Mouse (Mus musculus): Measurements from ENCODE around the gene Pan2. TPM values are rescaled to one million over a fixed set of nuclear protein-coding genes. Genes with fewer than 3 reads are reported as not detected.

Pan2 gene
- polyA plus RNA-seq, 1 experiment from 2014 or later = 20.8 TPM

- Histone ChIP-seq H3K27ac (ENCODE audit: low read length) (no peak overlapping the region), H3K4me2 (ENCODE audit: low read length) (peak overlapping the region; percentile 75), H3K9me3 (replicated peaks; ENCODE audit: control insufficient read depth, low read length, poor library complexity, severe bottlenecking) (no peaks in the 10 kb centered on the region), H3K27me3 (ENCODE audit: control insufficient read depth, insufficient read depth, low read depth, low read length) (no peaks in the 10 kb centered on the region), H3K4me1 (ENCODE audit: control insufficient read depth, insufficient read depth, low read length) (peaks cover 21% of the 10 kb centered on the region), H3K9ac (ENCODE audit: low read depth, low read length) (no peak overlapping the region; the same call in 1 of the 2 replicates), H3K36me3 (ENCODE audit: control insufficient read depth, insufficient read depth, low read length) (no peaks in the 10 kb centered on the region), H3K4me3 (ENCODE audit: low read depth, low read length) (no peak overlapping the region; the same call in 1 of the 2 replicates)
- ATAC-seq = no peak
- 77% methylated on average over 3 of the region's 3 CpGs for WGBS
Observed at GRCm38 (mm10) chr10:128336597-128336996, 33.5 kb downstream of the Pan2 start.

- under 1% methylated on average over 59 of the region's 61 CpGs for WGBS
- Histone ChIP-seq H3K9me3 (replicated peaks; ENCODE audit: control insufficient read depth, low read length, poor library complexity, severe bottlenecking) (no peaks in the 10 kb centered on the region), H3K36me3 (ENCODE audit: control insufficient read depth, insufficient read depth, low read length) (no peaks in the 10 kb centered on the region), H3K27me3 (ENCODE audit: control insufficient read depth, insufficient read depth, low read depth, low read length) (no peaks in the 10 kb centered on the region), H3K27ac (ENCODE audit: low read length) (peak within 1 kb of the TSS; percentile 93), H3K4me3 (ENCODE audit: low read depth, low read length) (peak within 1 kb of the TSS; percentile 100), H3K4me2 (ENCODE audit: low read length) (peak within 1 kb of the TSS; percentile 92), H3K4me1 (ENCODE audit: control insufficient read depth, insufficient read depth, low read length) (peaks cover 24% of the 10 kb centered on the region), H3K9ac (ENCODE audit: low read depth, low read length) (peak within 1 kb of the TSS; percentile 96)
- ATAC-seq = peak; percentile 97
Observed at GRCm38 (mm10) chr10:128337306-128338181, 34.4 kb downstream of the Pan2 start, which contains the start of gene Cs. Cs (plus strand) TSS chr10:128337734.

- peak overlapping the region; percentile 100 for H3K4me3 ChIP-seq (ENCODE audit: low read depth, low read length)
- no peak for ATAC-seq
- 25% methylated on average over 5 of the region's 5 CpGs for WGBS
- no peaks in the 10 kb centered on the region for H3K9me3 ChIP-seq (replicated peaks; ENCODE audit: control insufficient read depth, low read length, poor library complexity, severe bottlenecking)
- H3K4me1 ChIP-seq (ENCODE audit: control insufficient read depth, insufficient read depth, low read length) = peaks cover 24% of the 10 kb centered on the region
- peak overlapping the region; percentile 92 for H3K4me2 ChIP-seq (ENCODE audit: low read length)
- no peaks in the 10 kb centered on the region for H3K27me3 ChIP-seq (ENCODE audit: control insufficient read depth, insufficient read depth, low read depth, low read length)
- no peaks in the 10 kb centered on the region for H3K36me3 ChIP-seq (ENCODE audit: control insufficient read depth, insufficient read depth, low read length)
- H3K9ac ChIP-seq (ENCODE audit: low read depth, low read length) = peak overlapping the region; percentile 96
- peak overlapping the region; percentile 93 for H3K27ac ChIP-seq (ENCODE audit: low read length)
Observed at GRCm38 (mm10) chr10:128338415-128338814, 35.3 kb downstream of the Pan2 start.

GRCm38 (mm10) chr10:128338948-128339347, 35.8 kb downstream of the Pan2 start:
- Histone ChIP-seq H3K4me1 (ENCODE audit: control insufficient read depth, insufficient read depth, low read length) (peaks cover 24% of the 10 kb centered on the region), H3K9ac (ENCODE audit: low read depth, low read length) (no peak overlapping the region; the same call in 1 of the 2 replicates), H3K4me2 (ENCODE audit: low read length) (peak overlapping the region; percentile 92), H3K9me3 (replicated peaks; ENCODE audit: control insufficient read depth, low read length, poor library complexity, severe bottlenecking) (no peaks in the 10 kb centered on the region), H3K27ac (ENCODE audit: low read length) (no peak overlapping the region), H3K27me3 (ENCODE audit: control insufficient read depth, insufficient read depth, low read depth, low read length) (no peaks in the 10 kb centered on the region), H3K36me3 (ENCODE audit: control insufficient read depth, insufficient read depth, low read length) (no peaks in the 10 kb centered on the region), H3K4me3 (ENCODE audit: low read depth, low read length) (peak overlapping the region; percentile 100)
- no peak for ATAC-seq
- 79% methylated on average over 2 of the region's 2 CpGs for WGBS

- Histone ChIP-seq H3K9me3 (replicated peaks; ENCODE audit: control insufficient read depth, low read length, poor library complexity, severe bottlenecking) (no peaks in the 10 kb centered on the region), H3K27me3 (ENCODE audit: control insufficient read depth, insufficient read depth, low read depth, low read length) (no peaks in the 10 kb centered on the region), H3K4me1 (ENCODE audit: control insufficient read depth, insufficient read depth, low read length) (peaks cover 27% of the 10 kb centered on the region), H3K36me3 (ENCODE audit: control insufficient read depth, insufficient read depth, low read length) (no peaks in the 10 kb centered on the region), H3K27ac (ENCODE audit: low read length) (no peak overlapping the region), H3K9ac (ENCODE audit: low read depth, low read length) (no peak overlapping the region), H3K4me2 (ENCODE audit: low read length) (no peak overlapping the region), H3K4me3 (ENCODE audit: low read depth, low read length) (no peak overlapping the region)
- no peak for ATAC-seq
- WGBS = 79% methylated on average over 2 of the region's 2 CpGs
Observed at GRCm38 (mm10) chr10:128340257-128340656, 37.1 kb downstream of the Pan2 start.

- H3K36me3 ChIP-seq (ENCODE audit: control insufficient read depth, insufficient read depth, low read length) = no peaks in the 10 kb centered on the region
- no peak overlapping the region for H3K4me2 ChIP-seq (ENCODE audit: low read length)
- ATAC-seq = no peak
- 96% methylated on average over 1 of the region's 1 CpGs for WGBS
- H3K9me3 ChIP-seq (replicated peaks; ENCODE audit: control insufficient read depth, low read length, poor library complexity, severe bottlenecking) = no peaks in the 10 kb centered on the region
- peaks cover 19% of the 10 kb centered on the region for H3K4me1 ChIP-seq (ENCODE audit: control insufficient read depth, insufficient read depth, low read length)
- no peak overlapping the region for H3K27ac ChIP-seq (ENCODE audit: low read length)
- H3K27me3 ChIP-seq (ENCODE audit: control insufficient read depth, insufficient read depth, low read depth, low read length) = no peaks in the 10 kb centered on the region
- no peak overlapping the region for H3K4me3 ChIP-seq (ENCODE audit: low read depth, low read length)
- no peak overlapping the region for H3K9ac ChIP-seq (ENCODE audit: low read depth, low read length)
Observed at GRCm38 (mm10) chr10:128343436-128343835, 40.3 kb downstream of the Pan2 start.

GRCm38 (mm10) chr10:128344568-128345275, 41.6 kb downstream of the Pan2 start:
- Histone ChIP-seq H3K9ac (ENCODE audit: low read depth, low read length) (no peak overlapping the region), H3K4me1 (ENCODE audit: control insufficient read depth, insufficient read depth, low read length) (peaks cover 9% of the 10 kb centered on the region), H3K4me2 (ENCODE audit: low read length) (no peak overlapping the region), H3K9me3 (replicated peaks; ENCODE audit: control insufficient read depth, low read length, poor library complexity, severe bottlenecking) (no peaks in the 10 kb centered on the region), H3K4me3 (ENCODE audit: low read depth, low read length) (no peak overlapping the region), H3K27ac (ENCODE audit: low read length) (peak overlapping the region; percentile 53), H3K27me3 (ENCODE audit: control insufficient read depth, insufficient read depth, low read depth, low read length) (no peaks in the 10 kb centered on the region), H3K36me3 (ENCODE audit: control insufficient read depth, insufficient read depth, low read length) (no peaks in the 10 kb centered on the region)
- WGBS = 56% methylated on average over 7 of the region's 7 CpGs
- ATAC-seq = no peak

- Histone ChIP-seq H3K36me3 (ENCODE audit: control insufficient read depth, insufficient read depth, low read length) (peaks cover 18% of the 10 kb centered on the region), H3K4me3 (ENCODE audit: low read depth, low read length) (no peak overlapping the region), H3K9ac (ENCODE audit: low read depth, low read length) (no peak overlapping the region), H3K27me3 (ENCODE audit: control insufficient read depth, insufficient read depth, low read depth, low read length) (no peaks in the 10 kb centered on the region), H3K4me2 (ENCODE audit: low read length) (no peak overlapping the region), H3K9me3 (replicated peaks; ENCODE audit: control insufficient read depth, low read length, poor library complexity, severe bottlenecking) (no peaks in the 10 kb centered on the region), H3K27ac (ENCODE audit: low read length) (no peak overlapping the region), H3K4me1 (ENCODE audit: control insufficient read depth, insufficient read depth, low read length) (peaks cover 3% of the 10 kb centered on the region)
- no peak for ATAC-seq
- 92% methylated on average over 8 of the region's 8 CpGs for WGBS
Observed at GRCm38 (mm10) chr10:128347541-128347940, 44.4 kb downstream of the Pan2 start.

GRCm38 (mm10) chr10:128358796-128359195, 55.7 kb downstream of the Pan2 start:
- Histone ChIP-seq H3K27ac (ENCODE audit: low read length) (no peak overlapping the region), H3K27me3 (ENCODE audit: control insufficient read depth, insufficient read depth, low read depth, low read length) (no peaks in the 10 kb centered on the region), H3K4me2 (ENCODE audit: low read length) (no peak overlapping the region), H3K36me3 (ENCODE audit: control insufficient read depth, insufficient read depth, low read length) (peaks cover 43% of the 10 kb centered on the region), H3K4me1 (ENCODE audit: control insufficient read depth, insufficient read depth, low read length) (no peaks in the 10 kb centered on the region), H3K9me3 (replicated peaks; ENCODE audit: control insufficient read depth, low read length, poor library complexity, severe bottlenecking) (no peaks in the 10 kb centered on the region), H3K4me3 (ENCODE audit: low read depth, low read length) (no peak overlapping the region), H3K9ac (ENCODE audit: low read depth, low read length) (no peak overlapping the region)
- WGBS = 54% methylated on average over 2 of the region's 2 CpGs
- ATAC-seq = no peak
